Mouse (Mus musculus): ENCODE data around the gene Crispld2. TPM values are rescaled to one million over a fixed set of nuclear protein-coding genes. Genes with fewer than 3 reads are reported as not detected.

The Crispld2 gene
- polyA plus RNA-seq, 1 experiment from 2014 or later, result 3.4 TPM

GRCm38 (mm10) chr8:120036111-120036510 lies 43.9 kb downstream of the Crispld2 start:
- H3K27ac ChIP-seq, result no peak overlapping the region
- H3K36me3 ChIP-seq, result no peaks in the 10 kb centered on the region
- peaks cover 17% of the 10 kb centered on the region; the same call in 1 of the 2 replicates for H3K27me3 ChIP-seq
- ATAC-seq (replicated peaks; ENCODE audit: insufficient number of reproducible peaks, insufficient read depth, low FRiP score, low read depth), result no peak
- 17% methylated on average over 9 of the region's 9 CpGs for WGBS
- no peaks in the 10 kb centered on the region for H3K9me3 ChIP-seq (replicated peaks)
- H3K9ac ChIP-seq, result no peak overlapping the region
- no peak overlapping the region for H3K4me3 ChIP-seq
- H3K4me1 ChIP-seq (replicated peaks), result peaks cover 39% of the 10 kb centered on the region
- no peak overlapping the region for H3K4me2 ChIP-seq

DNA sequence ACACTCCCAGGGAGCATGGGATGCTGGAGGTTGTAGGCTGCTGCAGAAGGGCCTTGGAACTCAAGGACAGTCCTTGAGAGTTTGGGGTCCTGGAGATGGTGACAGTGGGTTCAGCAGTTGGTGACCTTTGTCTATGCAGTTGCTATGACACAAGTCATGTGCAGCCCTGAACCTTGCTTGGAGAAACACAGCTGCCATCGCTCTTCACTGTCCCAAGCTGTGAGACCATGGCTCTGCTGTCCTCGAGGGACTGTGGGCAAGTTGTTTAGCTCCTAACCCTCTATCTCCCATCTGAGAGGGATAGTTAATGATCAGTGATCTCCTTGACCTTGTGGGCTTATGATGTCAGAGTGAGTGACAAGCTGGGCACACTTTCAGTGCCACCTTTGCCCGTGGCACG lies 44.3 kb downstream of the Crispld2 start:
- Histone ChIP-seq H3K4me2 (no peak overlapping the region), H3K4me1 (replicated peaks) (peaks cover 42% of the 10 kb centered on the region), H3K36me3 (no peaks in the 10 kb centered on the region), H3K9ac (no peak overlapping the region), H3K27ac (no peak overlapping the region), H3K9me3 (replicated peaks) (no peaks in the 10 kb centered on the region), H3K4me3 (no peak overlapping the region), H3K27me3 (peaks cover 17% of the 10 kb centered on the region; the same call in 1 of the 2 replicates)
- ATAC-seq (replicated peaks; ENCODE audit: insufficient number of reproducible peaks, insufficient read depth, low FRiP score, low read depth), result no peak
- WGBS, result 77% methylated on average over 4 of the region's 4 CpGs

DNA sequence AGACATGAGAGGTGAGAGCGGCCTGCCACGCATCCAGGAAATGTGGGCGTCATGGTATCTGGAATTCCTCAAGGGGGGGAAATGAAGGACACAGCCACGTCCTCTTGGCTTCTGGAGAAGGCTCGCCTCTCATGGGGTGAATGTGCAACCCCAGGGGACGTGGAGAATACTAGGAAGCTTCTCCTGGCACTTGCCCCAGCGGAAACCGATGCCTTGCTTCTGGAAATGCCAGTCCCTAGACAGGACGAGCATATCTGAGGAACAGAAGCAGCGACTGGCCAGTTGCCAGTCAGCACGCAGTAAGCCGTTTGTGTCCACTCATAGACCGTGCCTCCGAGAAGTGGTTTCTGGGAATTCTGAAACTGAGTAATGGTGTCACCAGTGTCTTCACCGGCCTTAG lies 45.0 kb downstream of the Crispld2 start:
- Histone ChIP-seq H3K27me3 (peaks cover 17% of the 10 kb centered on the region; the same call in 1 of the 2 replicates), H3K4me2 (no peak overlapping the region), H3K27ac (no peak overlapping the region), H3K36me3 (no peaks in the 10 kb centered on the region), H3K9me3 (replicated peaks) (no peaks in the 10 kb centered on the region), H3K9ac (no peak overlapping the region), H3K4me1 (replicated peaks) (peaks cover 42% of the 10 kb centered on the region), H3K4me3 (no peak overlapping the region)
- no peak; the same call in 1 of the 2 replicates for ATAC-seq (replicated peaks; ENCODE audit: insufficient number of reproducible peaks, insufficient read depth, low FRiP score, low read depth)
- WGBS, result 33% methylated on average over 15 of the region's 15 CpGs

DNA sequence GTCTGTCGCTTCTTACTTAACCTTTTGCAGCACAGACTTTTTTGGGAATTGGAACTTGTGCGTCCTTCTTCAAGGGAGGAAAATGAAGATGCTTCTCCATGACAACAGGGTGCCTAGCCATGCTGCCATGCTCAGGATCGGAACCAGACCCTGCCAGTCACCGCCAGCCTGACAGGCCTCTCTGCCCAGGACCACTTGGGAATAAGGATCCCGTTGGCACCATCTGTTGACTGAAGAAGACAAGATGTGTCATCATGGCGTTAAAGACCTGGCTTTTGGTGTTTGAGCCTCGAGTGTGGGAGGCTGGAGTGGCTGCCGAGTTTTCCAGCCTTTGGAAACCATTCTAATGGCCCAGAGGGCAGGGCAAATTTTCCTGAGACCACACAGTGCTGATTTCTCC lies 45.4 kb downstream of the Crispld2 start:
- no peak overlapping the region for H3K9ac ChIP-seq
- H3K4me3 ChIP-seq, result no peak overlapping the region
- no peaks in the 10 kb centered on the region for H3K36me3 ChIP-seq
- peaks cover 42% of the 10 kb centered on the region for H3K4me1 ChIP-seq (replicated peaks)
- no peak overlapping the region for H3K27ac ChIP-seq
- peaks cover 17% of the 10 kb centered on the region; the same call in 1 of the 2 replicates for H3K27me3 ChIP-seq
- 73% methylated on average over 8 of the region's 8 CpGs for WGBS
- no peak overlapping the region for H3K4me2 ChIP-seq
- no peaks in the 10 kb centered on the region for H3K9me3 ChIP-seq (replicated peaks)
- no peak for ATAC-seq (replicated peaks; ENCODE audit: insufficient number of reproducible peaks, insufficient read depth, low FRiP score, low read depth)

- Histone ChIP-seq H3K4me1 (replicated peaks) (peaks cover 42% of the 10 kb centered on the region), H3K27ac (no peak overlapping the region), H3K36me3 (no peaks in the 10 kb centered on the region), H3K27me3 (peaks cover 25% of the 10 kb centered on the region; the same call in 1 of the 2 replicates), H3K9ac (no peak overlapping the region), H3K4me3 (no peak overlapping the region), H3K4me2 (no peak overlapping the region), H3K9me3 (replicated peaks) (no peaks in the 10 kb centered on the region)
- 92% methylated on average over 12 of the region's 12 CpGs for WGBS
- ATAC-seq (replicated peaks; ENCODE audit: insufficient number of reproducible peaks, insufficient read depth, low FRiP score, low read depth), result no peak
Measured at GRCm38 (mm10) chr8:120038741-120039140, 46.5 kb downstream of the Crispld2 start.

- H3K4me3 ChIP-seq, result no peak overlapping the region
- H3K36me3 ChIP-seq, result no peaks in the 10 kb centered on the region
- WGBS, result 52% methylated on average over 11 of the region's 11 CpGs
- no peaks in the 10 kb centered on the region for H3K9me3 ChIP-seq (replicated peaks)
- H3K9ac ChIP-seq, result no peak overlapping the region
- H3K27me3 ChIP-seq, result peaks cover 29% of the 10 kb centered on the region; the same call in 1 of the 2 replicates
- H3K4me2 ChIP-seq, result no peak overlapping the region
- no peak overlapping the region for H3K27ac ChIP-seq
- H3K4me1 ChIP-seq (replicated peaks), result peaks cover 42% of the 10 kb centered on the region
- no peak for ATAC-seq (replicated peaks; ENCODE audit: insufficient number of reproducible peaks, insufficient read depth, low FRiP score, low read depth)
Measured at GRCm38 (mm10) chr8:120039313-120039919, 47.2 kb downstream of the Crispld2 start.

DNA sequence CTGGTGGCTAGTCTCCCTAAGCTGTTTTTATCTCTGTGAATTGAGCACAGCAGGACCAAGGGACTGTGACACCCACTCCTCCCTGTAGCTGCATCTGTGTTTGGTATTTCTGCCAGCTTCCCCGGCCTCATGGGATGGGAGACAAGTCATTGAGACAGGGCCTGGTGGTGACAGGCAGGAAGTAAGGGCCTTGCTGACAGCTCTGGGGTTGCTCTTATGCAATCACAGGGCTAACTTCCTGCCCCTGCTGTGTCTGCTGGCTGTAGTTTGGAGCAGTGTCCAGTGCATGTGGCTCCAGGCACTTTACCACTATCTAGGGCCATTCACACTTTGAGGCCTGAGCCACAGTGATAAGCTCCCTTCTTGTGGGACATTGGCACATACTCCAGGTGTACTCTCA lies 48.6 kb downstream of the Crispld2 start:
- ATAC-seq (replicated peaks; ENCODE audit: insufficient number of reproducible peaks, insufficient read depth, low FRiP score, low read depth), result peak; percentile 67
- Histone ChIP-seq H3K27me3 (peaks cover 35% of the 10 kb centered on the region), H3K9ac (no peak overlapping the region), H3K4me3 (no peak overlapping the region), H3K9me3 (replicated peaks) (no peaks in the 10 kb centered on the region), H3K4me1 (replicated peaks) (peaks cover 43% of the 10 kb centered on the region), H3K4me2 (no peak overlapping the region), H3K27ac (peak overlapping the region; percentile 17; the same call in 1 of the 2 replicates), H3K36me3 (no peaks in the 10 kb centered on the region)
- 13% methylated on average over 1 of the region's 1 CpGs for WGBS

DNA sequence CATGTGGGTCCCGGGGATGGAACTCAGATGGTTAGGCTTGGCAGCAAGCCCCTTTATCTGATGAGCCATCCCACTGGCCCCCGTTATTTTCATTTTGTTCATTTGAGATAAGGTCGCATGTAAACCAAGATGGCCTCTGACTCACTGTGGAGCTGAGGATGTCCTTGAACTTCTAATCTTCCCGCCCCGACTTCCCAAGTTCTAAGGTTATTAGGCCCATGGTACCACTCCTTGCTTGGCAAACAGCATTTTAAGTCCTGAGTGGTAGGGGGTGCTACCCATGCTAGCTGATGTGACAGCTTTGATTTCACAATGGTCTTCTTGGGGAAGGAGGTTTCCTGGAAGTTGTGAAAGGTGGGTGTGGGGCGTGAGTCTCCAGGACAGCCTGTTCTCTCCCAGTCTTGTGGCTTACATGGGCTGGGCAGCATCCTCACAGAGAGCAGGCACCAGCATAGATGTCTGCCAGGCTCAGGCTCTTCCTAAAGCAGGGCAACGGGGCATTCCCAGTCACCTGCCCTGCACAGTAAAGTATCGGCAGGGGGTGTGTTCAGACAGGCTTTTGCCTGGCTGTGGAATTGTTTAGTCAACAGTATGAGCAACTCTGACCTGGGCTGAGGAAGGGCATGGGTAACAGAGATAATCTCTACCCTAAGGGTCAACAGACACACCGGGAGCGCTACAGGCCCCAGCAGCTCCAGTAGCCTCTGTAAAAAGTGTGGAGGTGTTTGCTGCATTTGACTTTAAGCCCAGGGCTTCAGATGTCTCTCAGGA lies 50.5 kb downstream of the Crispld2 start:
- Histone ChIP-seq H3K27me3 (peaks cover 33% of the 10 kb centered on the region), H3K9ac (no peak overlapping the region), H3K9me3 (replicated peaks) (no peaks in the 10 kb centered on the region), H3K4me1 (replicated peaks) (peaks cover 35% of the 10 kb centered on the region), H3K4me2 (no peak overlapping the region), H3K27ac (no peak overlapping the region), H3K36me3 (no peaks in the 10 kb centered on the region), H3K4me3 (no peak overlapping the region)
- WGBS, result 69% methylated on average over 10 of the region's 10 CpGs
- no peak for ATAC-seq (replicated peaks; ENCODE audit: insufficient number of reproducible peaks, insufficient read depth, low FRiP score, low read depth)

- 96% methylated on average over 8 of the region's 8 CpGs for WGBS
- Histone ChIP-seq H3K4me2 (no peak overlapping the region), H3K4me3 (no peak overlapping the region), H3K36me3 (no peaks in the 10 kb centered on the region), H3K27me3 (peaks cover 18% of the 10 kb centered on the region), H3K9ac (no peak overlapping the region), H3K9me3 (replicated peaks) (no peaks in the 10 kb centered on the region), H3K27ac (no peak overlapping the region), H3K4me1 (replicated peaks) (peaks cover 26% of the 10 kb centered on the region)
- no peak for ATAC-seq (replicated peaks; ENCODE audit: insufficient number of reproducible peaks, insufficient read depth, low FRiP score, low read depth)
Measured at GRCm38 (mm10) chr8:120044907-120045306, 52.7 kb downstream of the Crispld2 start.

GRCm38 (mm10) chr8:120045471-120045870 lies 53.2 kb downstream of the Crispld2 start:
- Histone ChIP-seq H3K9me3 (replicated peaks) (no peaks in the 10 kb centered on the region), H3K9ac (no peak overlapping the region), H3K4me2 (no peak overlapping the region), H3K4me3 (no peak overlapping the region), H3K36me3 (no peaks in the 10 kb centered on the region), H3K4me1 (replicated peaks) (peaks cover 24% of the 10 kb centered on the region), H3K27me3 (peaks cover 18% of the 10 kb centered on the region), H3K27ac (no peak overlapping the region)
- 51% methylated on average over 5 of the region's 5 CpGs for WGBS
- no peak for ATAC-seq (replicated peaks; ENCODE audit: insufficient number of reproducible peaks, insufficient read depth, low FRiP score, low read depth)

DNA sequence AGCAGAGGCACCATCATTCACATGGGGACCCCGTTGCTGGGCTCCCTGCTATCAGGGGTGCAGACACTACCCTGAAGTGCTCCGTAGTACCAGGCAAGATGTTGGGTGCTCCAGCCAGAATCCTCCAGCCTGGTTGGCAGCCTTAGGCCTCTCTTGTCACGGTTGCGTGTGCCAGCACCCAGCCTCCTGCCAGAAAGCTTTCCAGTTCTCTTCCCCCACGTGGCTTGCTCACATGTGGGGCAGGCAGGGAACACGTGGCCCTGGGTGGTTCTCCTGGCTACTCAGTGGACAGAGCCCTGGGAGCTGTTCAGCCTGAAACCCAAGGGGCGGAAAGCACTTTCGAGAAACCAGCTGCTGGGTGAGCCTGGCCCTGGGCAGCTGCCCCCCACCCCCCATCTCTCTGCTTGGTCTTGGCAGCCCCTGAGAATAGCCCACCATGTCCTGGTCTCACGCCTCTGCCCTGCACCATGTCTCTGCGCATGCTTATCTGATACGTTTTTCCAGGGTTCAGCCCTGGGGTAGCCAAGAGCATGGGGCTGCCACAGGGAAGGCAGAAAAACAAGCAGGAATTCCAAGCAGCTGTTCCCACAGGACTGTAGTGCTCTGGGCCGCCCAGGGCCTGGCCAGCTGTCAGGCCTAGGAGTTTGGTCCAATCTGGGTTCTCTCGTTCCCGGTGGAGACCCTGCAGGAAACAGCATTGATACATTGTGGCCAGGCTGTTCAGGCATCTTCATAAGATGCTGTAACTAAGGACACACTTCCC lies 54.2 kb downstream of the Crispld2 start:
- Histone ChIP-seq H3K4me3 (no peak overlapping the region), H3K36me3 (no peaks in the 10 kb centered on the region), H3K9me3 (replicated peaks) (no peaks in the 10 kb centered on the region), H3K4me2 (no peak overlapping the region), H3K4me1 (replicated peaks) (peaks cover 22% of the 10 kb centered on the region), H3K27me3 (peaks cover 18% of the 10 kb centered on the region), H3K27ac (peak overlapping the region; percentile 64), H3K9ac (no peak overlapping the region)
- WGBS, result 31% methylated on average over 14 of the region's 14 CpGs
- ATAC-seq (replicated peaks; ENCODE audit: insufficient number of reproducible peaks, insufficient read depth, low FRiP score, low read depth), result peak; percentile 67

All from heart, embryonic 15.5 days (tissue).